In the genomic region with DNA sequence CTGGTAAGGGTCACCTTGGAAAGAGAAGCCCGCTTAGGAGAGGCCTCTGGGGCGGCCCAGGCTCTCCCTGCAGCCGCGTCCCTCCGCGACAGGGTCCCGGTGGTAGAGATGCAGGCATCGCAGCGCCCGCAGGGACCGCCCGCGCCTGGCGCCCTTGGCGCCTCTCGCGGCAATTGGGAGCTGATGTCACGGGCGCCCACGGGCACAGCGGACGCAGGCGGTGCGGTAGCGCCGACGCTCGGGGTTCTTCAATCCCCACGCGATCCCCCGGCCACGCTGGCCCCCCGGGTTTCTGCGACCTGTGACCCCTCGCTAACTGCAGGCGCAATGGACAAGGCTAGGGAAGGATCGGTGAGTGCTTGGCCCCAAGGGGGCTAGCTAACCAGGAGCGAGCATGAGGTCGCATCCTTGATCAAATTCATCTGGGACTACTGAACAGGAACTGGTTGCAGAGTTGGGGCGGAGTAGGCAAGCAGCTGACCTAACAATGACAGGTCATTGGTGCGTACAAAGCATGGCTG, we compare ENCODE assay signal across 7 mouse cellular contexts. TPM values are rescaled to one million over a fixed set of nuclear protein-coding genes. Genes with fewer than 3 reads are reported as not detected.
DNase-seq lines count a peak whose midpoint lies in the region; ATAC-seq and TF ChIP-seq lines count a peak whose summit lies in the region.

No protein-coding gene starts in this region.

- no peak overlapping the region for H3K27ac ChIP-seq in ES-Bruce4 (ENCODE audit: insufficient read depth, low read length)
- H3K27ac ChIP-seq in layer of hippocampus, adult 2 months = peak overlapping the region; percentile 96
- H3K27ac ChIP-seq in midbrain, embryonic 14.5 days (replicated peaks; ENCODE audit: low read depth, low read length) = no peak overlapping the region

- no peak for TF ChIP-seq CTCF in ES-Bruce4 (IDR thresholded peaks at IDR 0.05; ENCODE audit: low read depth, low read length)
- TF ChIP-seq CTCF in layer of hippocampus, adult 2 months (conservative IDR thresholded peaks at IDR 0.05) = peak; percentile 37; the same call in 1 of the 2 replicates

- H3K36me3 ChIP-seq in ES-Bruce4 (ENCODE audit: control insufficient read depth, insufficient read depth, low read length, poor library complexity, severe bottlenecking) = no peaks in the 10 kb centered on the region
- H3K36me3 ChIP-seq in midbrain, embryonic 14.5 days (ENCODE audit: control insufficient read depth, insufficient read depth, low read length) = no peaks in the 10 kb centered on the region

- no peak for TF ChIP-seq EP300 in ES-Bruce4 (IDR thresholded peaks at IDR 0.05; ENCODE audit: insufficient read depth, low read depth, low read length)

- H3K9me3 ChIP-seq in ES-Bruce4 (replicated peaks; ENCODE audit: control insufficient read depth, insufficient read depth, low read length, poor library complexity, severe bottlenecking) = no peaks in the 10 kb centered on the region
- no peaks in the 10 kb centered on the region for H3K9me3 ChIP-seq in midbrain, embryonic 14.5 days (ENCODE audit: control insufficient read depth, low read length)

- H3K9ac ChIP-seq in ES-Bruce4 (ENCODE audit: low read depth, poor library complexity, severe bottlenecking) = peak overlapping the region; percentile 70
- peak overlapping the region; percentile 55 for H3K9ac ChIP-seq in midbrain, embryonic 14.5 days (replicated peaks; ENCODE audit: low read length)

- peak overlapping the region; percentile 63 for H3K4me3 ChIP-seq in ES-Bruce4 (ENCODE audit: low read depth, low read length)
- peak overlapping the region; percentile 63 for H3K4me3 ChIP-seq in layer of hippocampus, adult 2 months
- peak overlapping the region; percentile 31 for H3K4me3 ChIP-seq in midbrain, embryonic 14.5 days (replicated peaks; ENCODE audit: low read depth, low read length)

- H3K27me3 ChIP-seq in ES-Bruce4 (ENCODE audit: control insufficient read depth, insufficient read depth, low read length, poor library complexity, severe bottlenecking) = no peaks in the 10 kb centered on the region
- peaks cover 5% of the 10 kb centered on the region; the same call in 1 of the 2 replicates for H3K27me3 ChIP-seq in midbrain, embryonic 14.5 days (ENCODE audit: control insufficient read depth, insufficient read depth, low read length)

- peaks cover 3% of the 10 kb centered on the region for H3K4me1 ChIP-seq in ES-Bruce4 (ENCODE audit: control insufficient read depth, insufficient read depth, low read length)
- peaks cover 20% of the 10 kb centered on the region for H3K4me1 ChIP-seq in midbrain, embryonic 14.5 days (ENCODE audit: control insufficient read depth, insufficient read depth, low read length)

- TF ChIP-seq POLR2A in ES-Bruce4 (IDR thresholded peaks at IDR 0.05; ENCODE audit: insufficient read depth, low read length) = no peak

- peak overlapping the region; percentile 60 for H3K4me2 ChIP-seq in midbrain, embryonic 14.5 days (ENCODE audit: low read length)

- peak; percentile 87 for DNase-seq in MN1 (ENCODE audit: low spot score)
- DNase-seq in frontal cortex, postnatal 36 days (ENCODE audit: low spot score in 2 of 2) = peak; percentile 72 to 76
- DNase-seq in layer of hippocampus, adult 2 months (ENCODE audit: low spot score in 2 of 2) = peak in 1 of 2 experiments; percentile 76
- DNase-seq in midbrain, embryonic 14.5 days = peak; percentile 64
- DNase-seq in urinary bladder, postnatal 4 days (ENCODE audit: low spot score in 2 of 2) = no peak

- WGBS in midbrain, embryonic 14.5 days = 2% methylated on average over 41 of the region's 41 CpGs

- no peak for ATAC-seq in midbrain, embryonic 14.5 days (ENCODE audit: low FRiP score, low TSS enrichment)
- ATAC-seq in activated CD4-positive, CD25-positive, alpha-beta regulatory T cell, adult 4 months = no peak

RNA-seq across cellular contexts. Expression of a gene that starts 7.0 kb away (rescaled TPM):
- 10.4 and 10.5 TPM in 2 replicates for polyA plus RNA-seq in ES-Bruce4 (2011; ENCODE audit: insufficient read depth, insufficient read length, low read depth, missing spikeins)
- 10 to 100 TPM; 80.0 to 84.0 TPM for total RNA-seq in layer of hippocampus, adult 2 months (2021)
- 5.0 and 8.8 TPM in 2 replicates for polyA plus RNA-seq in midbrain, embryonic 14.5 days (2014; fragmentation: Nextera tagmentation; extraction: Ambion mirVana)
- polyA plus RNA-seq in activated CD4-positive, CD25-positive, alpha-beta regulatory T cell, adult 4 months (2017; shearing (Covaris generic)) = not detected

RNA-seq across cellular contexts. Expression of a gene that starts 13.9 kb away (rescaled TPM):
- 7.3 and 7.9 TPM in 2 replicates for polyA plus RNA-seq in ES-Bruce4 (2011; ENCODE audit: insufficient read depth, insufficient read length, low read depth, missing spikeins)
- total RNA-seq in layer of hippocampus, adult 2 months (2021) = 10 to 100 TPM; 25.0 to 32.0 TPM
- 19.4 and 30.3 TPM in 2 replicates for polyA plus RNA-seq in midbrain, embryonic 14.5 days (2014; fragmentation: Nextera tagmentation; extraction: Ambion mirVana)
- polyA plus RNA-seq in activated CD4-positive, CD25-positive, alpha-beta regulatory T cell, adult 4 months (2017; shearing (Covaris generic)) = under 1 TPM in 1 of 2 experiments, not detected in 1; 0.73 TPM

RNA-seq across cellular contexts. Expression of a gene that starts 13.9 kb away (rescaled TPM):
- not detected in 2 replicates for polyA plus RNA-seq in ES-Bruce4 (2011; ENCODE audit: insufficient read depth, insufficient read length, low read depth, missing spikeins)
- 10 to 100 TPM; 21.8 to 21.9 TPM for total RNA-seq in layer of hippocampus, adult 2 months (2021)
- 5.9 and 7.1 TPM in 2 replicates for polyA plus RNA-seq in midbrain, embryonic 14.5 days (2014; fragmentation: Nextera tagmentation; extraction: Ambion mirVana)
- polyA plus RNA-seq in activated CD4-positive, CD25-positive, alpha-beta regulatory T cell, adult 4 months (2017; shearing (Covaris generic)) = not detected

RNA-seq across cellular contexts. Expression of a gene that starts 17.0 kb away (rescaled TPM):
- 9.0 and 11.6 TPM in 2 replicates for polyA plus RNA-seq in ES-Bruce4 (2011; ENCODE audit: insufficient read depth, insufficient read length, low read depth, missing spikeins)
- 10 to 100 TPM; 22.3 to 25.4 TPM for total RNA-seq in layer of hippocampus, adult 2 months (2021)
- 13.1 and 14.2 TPM in 2 replicates for polyA plus RNA-seq in midbrain, embryonic 14.5 days (2014; fragmentation: Nextera tagmentation; extraction: Ambion mirVana)
- 1 to 10 TPM; 1.3 to 2.4 TPM for polyA plus RNA-seq in activated CD4-positive, CD25-positive, alpha-beta regulatory T cell, adult 4 months (2017; shearing (Covaris generic))

RNA-seq across cellular contexts. Expression of a gene that starts 20.9 kb away (rescaled TPM):
- 26.7 and 32.4 TPM in 2 replicates for polyA plus RNA-seq in ES-Bruce4 (2011; ENCODE audit: insufficient read depth, insufficient read length, low read depth, missing spikeins)
- total RNA-seq in layer of hippocampus, adult 2 months (2021) = 10 to 100 TPM; 55.9 to 56.1 TPM
- polyA plus RNA-seq in midbrain, embryonic 14.5 days (2014; fragmentation: Nextera tagmentation; extraction: Ambion mirVana) = 155 and 157 TPM in 2 replicates
- 10 to 100 TPM; 21.2 to 31.7 TPM for polyA plus RNA-seq in activated CD4-positive, CD25-positive, alpha-beta regulatory T cell, adult 4 months (2017; shearing (Covaris generic))

Comparison
In these comparisons a context has a peak if more than half of its experiments do, and no peak if none do; other contexts are left out.
1. DNase-seq: peak in MN1 (single experiment), frontal cortex, postnatal 36 days (2 of 2) and midbrain, embryonic 14.5 days (single experiment); none in urinary bladder, postnatal 4 days (0 of 2).
2. Peak in every context shown above with its lines, with median percentiles within 50 percentile points of each other: H3K4me3 ChIP-seq.